Mouse (Mus musculus) forelimb bud, embryonic 11.5 days (tissue): Measurements from ENCODE around the gene Defb30.
A peak's percentile ranks its signal among the peaks of the same experiment; 100 is the strongest.

Source experiments
- DNase-seq: peaks from one replicate; pipeline ENCODE4 v3.0.0-alpha.2; 2012; ENCODE audit warnings: low read depth, low spot score

Gene Defb30

GRCm38 (mm10) chr14:63049910-63050370, at the start of gene Defb30:
Gene Defb30 (minus strand): TSS chr14:63049960.
- no peak for DNase-seq

GRCm38 (mm10) chr14:63067708-63068107, 17.9 kb upstream of the Defb30 start:
- DNase-seq = no peak

GRCm38 (mm10) chr14:63066630-63067310, 17.0 kb upstream of the Defb30 start:
- DNase-seq = peak; percentile 72

GRCm38 (mm10) chr14:63065391-63065790, 15.6 kb upstream of the Defb30 start:
- no peak for DNase-seq

- DNase-seq = no peak
Measured at GRCm38 (mm10) chr14:63062184-63062583, 12.4 kb upstream of the Defb30 start.

- DNase-seq = no peak
Measured at GRCm38 (mm10) chr14:63060361-63060760, 10.6 kb upstream of the Defb30 start.

- no peak for DNase-seq
Measured at GRCm38 (mm10) chr14:63054729-63055128, 5.0 kb upstream of the Defb30 start.

- DNase-seq = peak; percentile 59
Measured at GRCm38 (mm10) chr14:63050769-63051168, 1.0 kb upstream of the Defb30 start.

- DNase-seq = no peak
Measured at GRCm38 (mm10) chr14:63046691-63047090, 3.1 kb downstream of the Defb30 start, which contains the start of gene Defb42. Gene Defb42 (plus strand): TSS chr14:63046991.

- no peak for DNase-seq
Measured at GRCm38 (mm10) chr14:63020524-63021156, 29.1 kb downstream of the Defb30 start.

- DNase-seq = no peak
Measured at GRCm38 (mm10) chr14:63014667-63015066, 35.1 kb downstream of the Defb30 start.

- DNase-seq = no peak
Measured at GRCm38 (mm10) chr14:63013082-63013481, 36.7 kb downstream of the Defb30 start.

- DNase-seq = no peak
Measured at GRCm38 (mm10) chr14:63011471-63011870, 38.3 kb downstream of the Defb30 start, which contains the start of gene Defb43. Gene Defb43 (plus strand): TSS chr14:63011771.

GRCm38 (mm10) chr14:63002588-63002987, 47.2 kb downstream of the Defb30 start:
- no peak for DNase-seq

GRCm38 (mm10) chr14:62998977-62999376, 50.8 kb downstream of the Defb30 start:
- DNase-seq = no peak

- DNase-seq = no peak
Measured at GRCm38 (mm10) chr14:62997777-62998176, 52.0 kb downstream of the Defb30 start, which contains the start of gene Defb47. Gene Defb47 (plus strand): TSS chr14:62998077.

GRCm38 (mm10) chr14:62991849-62992510, 57.8 kb downstream of the Defb30 start:
- no peak for DNase-seq

GRCm38 (mm10) chr14:62991271-62991670, 58.5 kb downstream of the Defb30 start:
- DNase-seq = no peak

GRCm38 (mm10) chr14:62984410-62984809, 65.3 kb downstream of the Defb30 start, which contains the start of gene Defb48:
Gene Defb48 (minus strand): TSS chr14:62984510.
- DNase-seq = no peak
